Mouse (Mus musculus) neural tube, embryonic 11.5 days (tissue): ENCODE measurements around the gene Fcna. TPM values are rescaled to one million over a fixed set of nuclear protein-coding genes. Genes with fewer than 3 reads are reported as not detected.

ENCODE experiments used
- ATAC-seq: fragments of 200-750 bp; cut with Nextera tagmentation; 2 replicates; pipeline ENCODE4 v1.8.0; 2017; ENCODE audit warnings: moderate number of reproducible peaks, mild to moderate bottlenecking, moderate TSS enrichment, moderate library complexity; ENCODE audit not compliant: insufficient read depth, low FRiP score, low TSS enrichment
- DNase-seq: peaks from one replicate; pipeline ENCODE4 v3.0.0-alpha.2; 2015; ENCODE audit warnings: low spot score
- H3K27ac ChIP-seq: fragments of 300-500 bp; sonication (generic); 2 replicates; pipeline ENCODE4 v1.5.1; 2014; ENCODE audit warnings: low read depth, mild to moderate bottlenecking, low read length
- H3K27me3 ChIP-seq: fragments of 300-500 bp; sonication (generic); 2 replicates; pipeline ENCODE4 v1.6.1; 2014; ENCODE audit warnings: mild to moderate bottlenecking, low read length, mixed read lengths; ENCODE audit not compliant: control insufficient read depth, insufficient read depth
- H3K36me3 ChIP-seq: fragments of 300-500 bp; sonication (generic); 2 replicates; pipeline ENCODE4 v1.6.1; 2014; ENCODE audit warnings: mild to moderate bottlenecking, low read length, moderate library complexity, mixed read lengths; ENCODE audit not compliant: control insufficient read depth, insufficient read depth
- H3K4me1 ChIP-seq: fragments of 300-500 bp; sonication (generic); 2 replicates; pipeline ENCODE4 v1.6.1; 2014; ENCODE audit warnings: low read length, mixed read lengths; ENCODE audit not compliant: control insufficient read depth, insufficient read depth
- H3K4me2 ChIP-seq: fragments of 300-500 bp; sonication (generic); 2 replicates; pipeline ENCODE4 v1.6.1; 2014; ENCODE audit warnings: low read depth, mild to moderate bottlenecking, moderate library complexity
- H3K4me3 ChIP-seq: fragments of 300-500 bp; sonication (generic); 2 replicates; pipeline ENCODE4 v1.5.1; 2014; ENCODE audit warnings: low read depth, low read length
- H3K9ac ChIP-seq: fragments of 300-500 bp; sonication (generic); 2 replicates; pipeline ENCODE4 v1.6.1; 2014; ENCODE audit warnings: mild to moderate bottlenecking, low read length
- H3K9me3 ChIP-seq: fragments of 300-500 bp; sonication (generic); 2 replicates; pipeline ENCODE4 v1.6.1; 2016; ENCODE audit warnings: low read length; ENCODE audit not compliant: control insufficient read depth
- WGBS: fragments of 180-500 bp; shearing (Covaris S2); extraction: QIAGEN DNeasy Blood & Tissue Kit; methylation state at CpG from one replicate; pipeline ENCODE4 v1.1.7; 2014; 5-methylcytosine and 5-hydroxymethylcytosine counted together
- polyA plus RNA-seq: library from polyadenylated mRNA; unstranded; fragments of >200 nt; fragmentation: Nextera tagmentation; extraction: Ambion mirVana; gene quantifications from 2 replicates; pipeline ENCODE4 v1.2.1, GENCODE M21; 2014

Fcna gene
- polyA plus RNA-seq, 1 experiment from 2014 or later: 1.5 TPM

DNA sequence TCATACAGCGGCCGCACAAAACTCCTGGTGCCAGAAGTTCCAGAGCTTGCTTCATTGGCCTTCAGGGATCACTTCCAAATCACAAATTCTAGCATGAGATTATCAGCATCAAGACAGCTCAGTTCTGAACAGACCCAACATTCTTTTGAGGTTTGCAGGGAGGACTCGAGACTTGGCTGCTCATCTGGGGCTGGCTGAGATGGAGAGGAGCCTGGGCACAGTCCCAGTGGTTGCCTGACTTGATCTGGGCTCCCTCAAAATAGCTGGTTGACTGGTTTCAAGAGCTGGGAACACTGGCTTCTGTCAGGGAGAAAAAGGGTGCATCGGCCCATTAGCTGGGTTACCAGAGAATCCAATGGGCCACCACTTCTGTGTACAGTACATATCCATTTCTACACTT is 28.9 kb upstream of the Fcna start:
- H3K4me1 ChIP-seq: no peaks in the 10 kb centered on the region
- no peak overlapping the region for H3K4me2 ChIP-seq
- no peaks in the 10 kb centered on the region for H3K9me3 ChIP-seq
- H3K27me3 ChIP-seq: no peaks in the 10 kb centered on the region
- H3K9ac ChIP-seq: no peak overlapping the region
- WGBS: 89% methylated on average over 4 of the region's 4 CpGs
- ATAC-seq (no peak), DNase-seq (no peak)
- no peak overlapping the region for H3K4me3 ChIP-seq
- no peak overlapping the region for H3K27ac ChIP-seq
- H3K36me3 ChIP-seq: no peaks in the 10 kb centered on the region

- Histone ChIP-seq H3K27ac (no peak overlapping the region), H3K36me3 (no peaks in the 10 kb centered on the region), H3K9ac (no peak overlapping the region), H3K4me3 (no peak overlapping the region), H3K4me1 (no peaks in the 10 kb centered on the region), H3K4me2 (no peak overlapping the region), H3K27me3 (no peaks in the 10 kb centered on the region), H3K9me3 (no peaks in the 10 kb centered on the region)
- ATAC-seq (no peak), DNase-seq (no peak)
- WGBS: 71% methylated on average over 1 of the region's 1 CpGs
These were observed 26.7 kb upstream of the Fcna start for GRCm38 (mm10) chr2:25654502-25654901.

DNA sequence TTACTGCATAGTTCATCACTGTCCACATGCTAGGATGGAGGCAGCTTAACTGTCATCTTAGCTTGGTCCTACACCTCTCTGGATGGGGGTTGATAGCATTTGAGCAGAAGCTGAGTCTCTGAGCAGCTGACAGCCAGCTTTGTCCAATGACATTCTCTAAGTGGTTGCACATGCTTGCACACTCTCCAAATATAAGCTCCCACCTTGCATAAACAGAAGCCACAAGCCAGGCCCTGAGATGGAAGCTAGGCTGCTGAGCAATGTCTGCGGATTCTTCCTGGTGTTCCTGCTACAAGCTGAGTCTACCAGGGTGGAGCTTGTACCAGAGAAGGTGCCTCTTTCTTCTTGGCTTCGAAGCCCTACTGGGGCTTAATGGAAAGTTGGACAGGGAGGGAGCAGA is 25.1 kb upstream of the Fcna start, which contains the start of gene Lcn8:
TSS of gene Lcn8 (plus strand) at position 219 of the 400 bp plus-strand sequence.
- DNase-seq: no peak

GRCm38 (mm10) chr2:25639890-25640289 is 12.1 kb upstream of the Fcna start:
- H3K27ac ChIP-seq: no peak overlapping the region
- ATAC-seq: no peak
- H3K27me3 ChIP-seq: no peaks in the 10 kb centered on the region
- H3K4me2 ChIP-seq: no peak overlapping the region
- peak; percentile 57 for DNase-seq
- H3K4me1 ChIP-seq: no peaks in the 10 kb centered on the region
- no peak overlapping the region for H3K4me3 ChIP-seq
- H3K9me3 ChIP-seq: no peaks in the 10 kb centered on the region
- no peak overlapping the region for H3K9ac ChIP-seq
- WGBS: 20% methylated on average over 6 of the region's 6 CpGs
- no peaks in the 10 kb centered on the region for H3K36me3 ChIP-seq

More for the DNA sequence above, 25.1 kb upstream of the Fcna start, which contains the start of gene Lcn8:
- no peaks in the 10 kb centered on the region for H3K9me3 ChIP-seq
- no peaks in the 10 kb centered on the region for H3K36me3 ChIP-seq
- 87% methylated on average over 2 of the region's 2 CpGs for WGBS
- no peaks in the 10 kb centered on the region for H3K27me3 ChIP-seq
- H3K4me3 ChIP-seq: no peak within 1 kb of the TSS
- H3K4me1 ChIP-seq: no peaks in the 10 kb centered on the region
- no peak within 1 kb of the TSS for H3K4me2 ChIP-seq
- no peak within 1 kb of the TSS for H3K27ac ChIP-seq
- no peak within 1 kb of the TSS for H3K9ac ChIP-seq
- no peak for ATAC-seq

DNA sequence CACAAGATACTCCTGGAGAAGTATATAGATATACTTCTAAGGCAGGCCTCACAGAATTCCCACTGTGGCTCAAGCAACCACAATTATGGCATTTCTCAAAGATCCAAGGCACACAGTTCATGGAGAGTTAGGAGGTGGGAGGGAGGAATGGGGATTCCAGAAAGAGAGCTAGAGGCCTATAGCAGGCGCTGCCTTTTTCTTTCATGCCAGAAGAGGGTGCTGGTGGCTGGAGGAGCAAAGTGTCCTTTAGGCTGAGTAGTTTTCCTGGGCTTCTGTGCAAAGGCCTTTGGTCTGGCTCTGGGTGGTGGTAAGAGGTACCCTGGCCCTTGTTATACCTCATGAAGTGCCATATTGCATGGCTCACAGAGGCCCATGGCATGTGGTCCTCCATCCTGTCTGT is 6.2 kb upstream of the Fcna start:
- no peaks in the 10 kb centered on the region for H3K4me1 ChIP-seq
- H3K27ac ChIP-seq: no peak overlapping the region
- 27% methylated on average over 1 of the region's 1 CpGs for WGBS
- no peak for ATAC-seq
- no peak overlapping the region for H3K4me2 ChIP-seq
- no peaks in the 10 kb centered on the region for H3K9me3 ChIP-seq
- no peak overlapping the region for H3K4me3 ChIP-seq
- H3K9ac ChIP-seq: no peak overlapping the region
- no peak for DNase-seq
- H3K36me3 ChIP-seq: no peaks in the 10 kb centered on the region
- H3K27me3 ChIP-seq: no peaks in the 10 kb centered on the region

- DNase-seq: no peak
- H3K9me3 ChIP-seq: no peaks in the 10 kb centered on the region
- WGBS: 82% methylated on average over 3 of the region's 3 CpGs
These were observed 5.8 kb upstream of the Fcna start for GRCm38 (mm10) chr2:25633616-25634015.

GRCm38 (mm10) chr2:25628738-25629137 is 908 bp upstream of the Fcna start:
- WGBS: 38% methylated on average over 4 of the region's 4 CpGs
- Histone ChIP-seq H3K4me1 (no peaks in the 10 kb centered on the region), H3K36me3 (no peaks in the 10 kb centered on the region), H3K9ac (no peak overlapping the region), H3K4me3 (no peak overlapping the region), H3K4me2 (no peak overlapping the region), H3K9me3 (no peaks in the 10 kb centered on the region), H3K27ac (no peak overlapping the region), H3K27me3 (no peaks in the 10 kb centered on the region)
- no peak for ATAC-seq
- DNase-seq: no peak

More at GRCm38 (mm10) chr2:25633616-25634015, 5.8 kb upstream of the Fcna start:
- Histone ChIP-seq H3K4me2 (no peak overlapping the region), H3K27ac (no peak overlapping the region), H3K4me3 (no peak overlapping the region), H3K36me3 (no peaks in the 10 kb centered on the region), H3K4me1 (no peaks in the 10 kb centered on the region), H3K27me3 (no peaks in the 10 kb centered on the region), H3K9ac (no peak overlapping the region)
- ATAC-seq: no peak

DNA sequence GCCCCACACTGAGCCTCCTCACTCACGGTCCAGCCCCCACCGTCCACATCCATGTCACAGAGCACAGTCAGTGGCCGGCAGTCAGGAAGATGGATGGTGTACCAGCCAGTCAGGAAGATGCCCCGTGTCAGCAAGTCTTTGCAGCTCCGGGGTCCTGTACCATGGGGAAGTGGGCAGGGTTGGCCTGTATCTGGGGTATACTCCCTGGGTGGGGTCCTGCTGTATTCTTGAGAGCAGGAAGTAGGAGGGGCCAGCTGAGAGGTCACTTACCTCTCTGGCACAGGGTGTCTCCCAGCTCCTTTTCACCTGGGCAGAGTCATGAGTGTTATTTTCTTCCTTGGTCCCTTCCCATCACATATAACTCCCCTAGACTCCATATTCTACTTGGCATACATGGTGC is 1.8 kb downstream of the Fcna start:
- Histone ChIP-seq H3K9me3 (no peaks in the 10 kb centered on the region), H3K27me3 (no peaks in the 10 kb centered on the region), H3K36me3 (no peaks in the 10 kb centered on the region), H3K4me1 (no peaks in the 10 kb centered on the region), H3K4me2 (no peak overlapping the region), H3K27ac (no peak overlapping the region), H3K9ac (no peak overlapping the region), H3K4me3 (no peak overlapping the region)
- ATAC-seq (no peak), DNase-seq (no peak)
- 56% methylated on average over 5 of the region's 5 CpGs for WGBS

DNA sequence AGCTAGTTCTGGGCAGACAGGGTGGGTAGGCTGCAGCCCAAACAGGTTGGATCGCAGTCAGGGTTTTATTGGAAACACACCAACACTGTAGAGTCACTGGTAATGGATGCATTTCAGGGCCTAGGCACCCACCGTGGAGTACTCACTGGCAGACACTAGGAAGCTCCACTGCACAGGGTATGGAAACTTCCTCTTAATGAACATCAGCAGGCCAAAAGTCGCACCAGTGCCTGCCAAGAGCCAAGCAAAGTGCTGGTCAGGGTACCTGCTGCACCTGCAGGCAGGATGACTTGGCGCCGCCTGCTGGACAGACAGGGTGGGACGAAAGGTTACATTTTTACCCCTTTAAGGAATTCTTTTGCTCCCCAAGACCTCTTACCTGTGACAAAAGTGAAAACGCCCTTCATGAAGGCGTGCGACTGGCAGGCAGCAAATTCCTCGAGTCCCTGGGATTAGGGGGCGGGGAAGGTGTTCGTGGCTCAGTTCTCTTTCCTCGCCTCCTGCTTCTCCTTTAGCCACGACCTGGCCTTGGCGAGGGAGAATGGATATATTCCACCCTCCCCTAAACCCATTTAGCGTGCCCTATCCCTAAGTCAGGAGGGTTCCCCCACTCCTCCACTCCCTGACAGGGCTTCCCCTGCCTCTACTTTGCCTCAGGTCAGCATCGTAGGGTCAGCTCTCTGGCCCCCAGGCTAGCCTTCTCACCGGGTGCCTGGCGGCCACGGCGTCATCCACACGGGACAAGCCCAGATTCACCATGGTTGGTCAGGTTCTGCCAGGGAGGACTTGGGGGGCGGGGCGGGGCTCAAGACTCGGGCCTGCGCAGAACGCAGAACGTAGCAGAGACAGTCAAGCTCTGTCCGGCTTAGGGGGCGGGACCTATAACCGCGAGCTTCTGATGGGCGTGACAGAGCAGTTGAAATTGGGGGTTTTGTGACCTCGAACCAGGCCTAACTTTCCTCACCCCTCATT is 6.3 kb downstream of the Fcna start, which contains the start of gene Tmem141:
TSS of gene Tmem141 (minus strand) at position 777 of the 972 bp plus-strand sequence.
- Histone ChIP-seq H3K9me3 (no peaks in the 10 kb centered on the region), H3K36me3 (no peaks in the 10 kb centered on the region), H3K9ac (peak within 1 kb of the TSS; percentile 52), H3K4me3 (peak within 1 kb of the TSS; percentile 35), H3K27ac (no peak within 1 kb of the TSS), H3K27me3 (peaks cover 8% of the 10 kb centered on the region), H3K4me1 (no peaks in the 10 kb centered on the region), H3K4me2 (peak within 1 kb of the TSS; percentile 69)
- ATAC-seq (peak; percentile 93), DNase-seq (peak; percentile 86)
- 5% methylated on average over 33 of the region's 34 CpGs for WGBS
